Mouse (Mus musculus) midbrain, embryonic 10.5 days (tissue): ENCODE measurements around the gene Ccl2. TPM values are rescaled to one million over a fixed set of nuclear protein-coding genes. Genes with fewer than 3 reads are reported as not detected.

Experiments used
- DNase-seq: peaks from one replicate; pipeline ENCODE4 v3.0.0-alpha.2; 2017; ENCODE audit warnings: low spot score
- H3K27ac ChIP-seq: fragments of 300-500 bp; sonication (generic); replicated peaks from 2 replicates; pipeline ENCODE4 v1.5.1; 2016; ENCODE audit warnings: mild to moderate bottlenecking
- H3K27me3 ChIP-seq: fragments of 300-500 bp; sonication (generic); 2 replicates; pipeline ENCODE4 v1.6.1; 2016; ENCODE audit warnings: low read depth, mild to moderate bottlenecking; ENCODE audit not compliant: poor library complexity, severe bottlenecking
- H3K36me3 ChIP-seq: fragments of 300-500 bp; sonication (generic); 2 replicates; pipeline ENCODE4 v1.6.1; 2016; ENCODE audit warnings: mild to moderate bottlenecking, moderate library complexity
- H3K4me1 ChIP-seq: fragments of 300-500 bp; sonication (generic); 2 replicates; pipeline ENCODE4 v1.6.1; 2016
- H3K4me3 ChIP-seq: fragments of 300-500 bp; sonication (generic); 2 replicates; pipeline ENCODE4 v1.5.1; 2016; ENCODE audit warnings: mild to moderate bottlenecking, moderate library complexity
- H3K9me3 ChIP-seq: fragments of 300-500 bp; sonication (generic); replicated peaks from 2 replicates; pipeline ENCODE4 v1.6.1; 2016; ENCODE audit warnings: mild to moderate bottlenecking
- WGBS: fragments of 180-500 bp; shearing (Covaris S2); methylation state at CpG from one replicate; pipeline ENCODE4 v1.1.7; 2016; 5-methylcytosine and 5-hydroxymethylcytosine counted together
- polyA plus RNA-seq: library from polyadenylated mRNA; unstranded; fragments of >200 nt; fragmentation: Nextera tagmentation; extraction: Ambion mirVana; gene quantifications from 2 replicates; pipeline ENCODE4 v1.2.1, GENCODE M21; 2016

The Ccl2 gene
- polyA plus RNA-seq, 1 experiment from 2014 or later, result 0.58 TPM

- no peak for DNase-seq
- no peaks in the 10 kb centered on the region for H3K27me3 ChIP-seq
- H3K4me1 ChIP-seq, result no peaks in the 10 kb centered on the region
- no peak overlapping the region for H3K4me3 ChIP-seq
- no peak overlapping the region for H3K27ac ChIP-seq
- H3K9me3 ChIP-seq, result 0 out of 2 replicates have a peak, but pooled peaks cover 7% of the 10 kb centered on the region
- no peaks in the 10 kb centered on the region for H3K36me3 ChIP-seq
Observed at GRCm38 (mm10) chr11:82078136-82078730, 42.9 kb downstream of the Ccl2 start.

DNA sequence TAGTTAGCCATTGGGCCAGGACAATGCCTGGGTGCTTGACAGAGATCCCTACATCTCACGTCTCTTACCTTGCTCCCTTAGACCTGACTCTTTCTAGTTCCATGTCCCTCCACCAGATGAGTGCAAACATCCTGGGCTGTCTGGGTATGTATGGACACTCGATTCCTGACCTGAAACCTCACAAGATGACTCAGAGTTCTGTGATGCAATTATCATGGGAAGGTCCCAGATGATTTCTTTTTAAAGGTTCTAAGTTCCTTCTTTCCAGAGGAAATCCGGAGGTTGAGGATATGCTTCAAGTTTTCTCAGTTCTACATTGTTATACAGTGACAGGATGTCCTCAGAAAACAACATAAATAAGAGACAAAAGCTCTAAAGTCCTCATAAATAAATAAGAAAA is 45.5 kb downstream of the Ccl2 start:
- WGBS, result 87% methylated on average over 3 of the region's 3 CpGs
- Histone ChIP-seq H3K4me1 (no peaks in the 10 kb centered on the region), H3K9me3 (0 out of 2 replicates have a peak, but pooled peaks cover 3% of the 10 kb centered on the region), H3K4me3 (no peak overlapping the region), H3K27ac (no peak overlapping the region), H3K27me3 (no peaks in the 10 kb centered on the region), H3K36me3 (no peaks in the 10 kb centered on the region)
- DNase-seq, result no peak

DNA sequence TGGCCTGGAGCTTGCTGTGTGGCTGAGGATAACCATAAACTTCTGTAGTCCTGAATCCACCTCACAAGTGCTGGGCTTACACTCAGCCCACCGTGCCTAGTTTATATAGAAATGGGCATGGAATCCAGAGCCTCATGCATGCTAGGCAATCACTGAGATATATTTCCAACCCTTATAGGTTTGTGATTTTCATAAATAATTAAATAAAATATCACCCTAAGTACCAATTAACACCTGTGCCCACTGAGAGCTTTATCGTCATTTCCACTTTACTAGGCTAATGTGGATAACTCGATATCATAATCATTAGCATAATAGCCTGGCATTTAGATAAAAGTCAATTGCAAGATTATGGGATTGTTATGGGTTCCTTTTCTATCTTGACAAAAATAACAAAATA is 49.0 kb downstream of the Ccl2 start:
- Histone ChIP-seq H3K9me3 (no peaks in the 10 kb centered on the region), H3K36me3 (no peaks in the 10 kb centered on the region), H3K27ac (no peak overlapping the region), H3K4me1 (no peaks in the 10 kb centered on the region), H3K4me3 (no peak overlapping the region), H3K27me3 (no peaks in the 10 kb centered on the region)
- 95% methylated on average over 3 of the region's 3 CpGs for WGBS
- no peak for DNase-seq

Other genes with a start within 250 kb of the Ccl2 start
- gene 5530401A14Rik, start 174.9 kb upstream of the Ccl2 start, polyA plus RNA-seq, result 0.16 TPM in 1 of 2 replicates, not detected in the other
- 1.7 and 2.0 TPM in 2 replicates for gene Asic2, start 67.1 kb upstream of the Ccl2 start, polyA plus RNA-seq
- not detected in 2 replicates for gene Gm17268, start 3.0 kb downstream of the Ccl2 start, polyA plus RNA-seq
- 0.15 and 0.29 TPM in 2 replicates for gene Ccl7, start 10.1 kb downstream of the Ccl2 start, polyA plus RNA-seq
- gene Ccl11, start 22.3 kb downstream of the Ccl2 start, polyA plus RNA-seq, result not detected in 2 replicates
- 1.0 TPM in 1 of 2 replicates, not detected in the other for gene Ccl12, start 66.3 kb downstream of the Ccl2 start, polyA plus RNA-seq
- not detected in 2 replicates for gene Ccl8, start 79.6 kb downstream of the Ccl2 start, polyA plus RNA-seq